Mouse (Mus musculus) cerebellum, adult 2 months (tissue): ENCODE measurements around the gene Rmnd5a.

Source experiments
- CTCF ChIP-seq: fragments of 200-500 bp; IDR thresholded peaks from 2 replicates; pipeline ENCODE4 v1.5.1; 2011; ENCODE audit warnings: low read depth, mild to moderate bottlenecking, control low read depth, low read length, moderate library complexity, borderline replicate concordance; ENCODE audit not compliant: insufficient read depth
- POLR2A ChIP-seq: fragments of 200-500 bp; IDR thresholded peaks from 2 replicates; pipeline ENCODE4 v1.6.1; 2011; ENCODE audit warnings: low read length, control low read depth, borderline replicate concordance; ENCODE audit not compliant: insufficient read depth

DNA sequence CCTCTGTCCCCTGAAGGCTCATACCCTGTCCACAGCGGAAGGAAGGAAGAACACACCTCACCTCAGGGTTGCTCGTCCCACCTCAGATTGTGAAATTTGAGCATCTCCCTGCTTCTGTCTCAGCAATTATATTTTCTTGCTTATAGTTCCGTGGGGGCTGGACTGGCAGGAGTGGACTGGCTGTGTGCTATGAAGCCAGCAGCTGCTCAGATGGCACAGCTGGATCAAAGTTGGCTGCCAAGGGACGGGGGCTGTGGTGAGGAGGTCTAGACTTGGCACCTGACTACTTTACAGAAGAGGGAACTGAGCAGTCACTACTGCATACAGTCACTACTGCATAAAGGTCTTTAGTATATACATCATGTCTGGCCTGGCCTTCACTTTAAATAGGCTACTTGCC is 101.1 kb downstream of the Rmnd5a start:
- TF ChIP-seq POLR2A (no peak), CTCF (no peak)
